Mouse (Mus musculus): ENCODE data around the gene Aaed1. TPM values are rescaled to one million over a fixed set of nuclear protein-coding genes. Genes with fewer than 3 reads are reported as not detected.

Gene Aaed1
- 64.6 and 69.6 TPM in 2 replicates for total RNA-seq (2017)

- ATAC-seq (ENCODE audit: extremely low read depth, insufficient number of reproducible peaks, low FRiP score, poor library complexity, severe bottlenecking), result peak; percentile 81
Measured at GRCm38 (mm10) chr13:64312024-64312915, at the start of gene Aaed1. Gene Aaed1 (minus strand): TSS chr13:64312710.

DNA sequence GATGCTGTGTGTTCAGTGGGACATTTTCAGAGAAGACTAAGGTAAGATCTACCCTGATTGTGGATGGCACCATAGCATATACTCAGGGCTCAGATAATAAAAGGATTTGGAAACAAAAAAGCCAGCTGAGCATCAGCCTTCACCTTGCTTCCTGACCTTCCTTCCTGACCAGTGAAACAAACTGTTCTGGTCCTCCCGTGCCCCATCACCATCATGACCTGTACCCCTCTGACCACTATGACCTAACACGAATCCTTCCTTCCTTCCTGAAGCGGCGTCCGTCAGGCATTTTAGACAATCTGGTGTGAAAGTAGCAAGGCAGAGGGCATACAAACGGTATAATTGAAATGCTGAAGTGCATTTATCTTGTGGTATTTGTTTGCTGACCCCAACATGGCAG, 49.6 kb upstream of the Aaed1 start:
- ATAC-seq (ENCODE audit: extremely low read depth, insufficient number of reproducible peaks, low FRiP score, poor library complexity, severe bottlenecking), result no peak

GRCm38 (mm10) chr13:64361020-64361419, 48.5 kb upstream of the Aaed1 start:
- no peak for ATAC-seq (ENCODE audit: extremely low read depth, insufficient number of reproducible peaks, low FRiP score, poor library complexity, severe bottlenecking)

DNA sequence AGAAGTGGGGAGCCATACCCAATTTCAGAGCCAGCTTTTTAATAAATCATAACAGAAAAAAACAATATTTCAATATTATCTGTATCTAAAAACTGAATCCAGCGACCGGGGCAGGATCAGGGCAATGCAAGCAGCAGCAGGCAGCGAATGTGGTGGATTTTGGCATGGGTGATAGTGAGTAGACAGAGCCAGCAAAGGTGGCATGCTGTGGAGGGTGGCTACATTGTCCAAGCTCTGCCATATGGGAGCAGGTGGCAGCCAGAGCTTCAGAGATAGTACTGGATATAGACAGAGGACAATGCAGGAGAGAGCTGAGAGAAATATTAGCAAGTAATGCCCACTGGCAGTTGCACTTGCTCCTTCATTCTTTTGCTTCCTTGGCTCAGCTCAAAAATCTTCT, 47.2 kb upstream of the Aaed1 start:
- no peak for ATAC-seq (ENCODE audit: extremely low read depth, insufficient number of reproducible peaks, low FRiP score, poor library complexity, severe bottlenecking)

- no peak for ATAC-seq (ENCODE audit: extremely low read depth, insufficient number of reproducible peaks, low FRiP score, poor library complexity, severe bottlenecking)
Measured at GRCm38 (mm10) chr13:64358476-64358875, 46.0 kb upstream of the Aaed1 start.

DNA sequence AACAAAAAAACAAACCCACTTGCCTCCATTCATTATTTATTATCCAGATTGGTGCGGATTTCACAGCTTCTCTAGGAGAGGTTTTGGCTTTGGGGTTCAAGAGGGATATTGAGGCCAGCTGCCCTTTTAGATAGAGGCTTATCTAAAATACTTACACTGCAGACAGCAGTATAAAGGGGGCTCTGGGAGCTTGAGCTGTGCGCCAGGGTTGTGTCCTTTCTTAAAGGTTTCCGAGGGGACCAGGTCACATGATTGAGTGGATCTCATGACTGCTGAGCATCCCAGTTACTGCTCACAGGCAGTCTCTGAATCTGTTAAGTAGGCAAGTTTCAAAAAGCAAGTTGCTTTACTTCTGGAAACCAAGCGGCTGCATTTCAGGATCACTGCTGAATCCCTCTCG, 44.9 kb upstream of the Aaed1 start:
- ATAC-seq (ENCODE audit: extremely low read depth, insufficient number of reproducible peaks, low FRiP score, poor library complexity, severe bottlenecking), result no peak

- ATAC-seq (ENCODE audit: extremely low read depth, insufficient number of reproducible peaks, low FRiP score, poor library complexity, severe bottlenecking), result no peak
Measured at GRCm38 (mm10) chr13:64349474-64349873, 37.0 kb upstream of the Aaed1 start.

- ATAC-seq (ENCODE audit: extremely low read depth, insufficient number of reproducible peaks, low FRiP score, poor library complexity, severe bottlenecking), result no peak
Measured at GRCm38 (mm10) chr13:64344082-64344501, 31.6 kb upstream of the Aaed1 start.

DNA sequence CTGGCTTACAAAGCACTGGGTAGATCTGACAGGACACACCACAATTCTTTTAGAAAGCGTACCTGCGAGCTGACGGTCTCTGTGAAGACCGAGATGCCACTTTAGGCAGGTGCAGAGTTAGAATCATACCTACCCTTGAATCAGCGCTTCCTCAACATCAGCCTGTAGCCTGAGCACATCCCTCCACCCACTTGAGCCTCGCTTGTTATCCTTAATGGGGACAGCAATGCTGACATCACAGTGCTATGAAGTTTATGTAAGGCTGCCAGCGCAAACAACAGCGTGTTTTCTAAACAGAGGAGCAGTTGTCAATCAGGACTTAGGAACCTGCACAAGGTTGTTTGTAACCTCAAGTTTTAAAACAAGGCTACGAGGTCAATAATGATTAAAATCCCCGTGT, 31.1 kb upstream of the Aaed1 start:
- no peak for ATAC-seq (ENCODE audit: extremely low read depth, insufficient number of reproducible peaks, low FRiP score, poor library complexity, severe bottlenecking)

- no peak for ATAC-seq (ENCODE audit: extremely low read depth, insufficient number of reproducible peaks, low FRiP score, poor library complexity, severe bottlenecking)
Measured at GRCm38 (mm10) chr13:64335546-64336132, 23.1 kb upstream of the Aaed1 start.

GRCm38 (mm10) chr13:64333102-64333501, 20.6 kb upstream of the Aaed1 start:
- no peak for ATAC-seq (ENCODE audit: extremely low read depth, insufficient number of reproducible peaks, low FRiP score, poor library complexity, severe bottlenecking)

- ATAC-seq (ENCODE audit: extremely low read depth, insufficient number of reproducible peaks, low FRiP score, poor library complexity, severe bottlenecking), result no peak
Measured at GRCm38 (mm10) chr13:64332321-64332720, 19.8 kb upstream of the Aaed1 start.

DNA sequence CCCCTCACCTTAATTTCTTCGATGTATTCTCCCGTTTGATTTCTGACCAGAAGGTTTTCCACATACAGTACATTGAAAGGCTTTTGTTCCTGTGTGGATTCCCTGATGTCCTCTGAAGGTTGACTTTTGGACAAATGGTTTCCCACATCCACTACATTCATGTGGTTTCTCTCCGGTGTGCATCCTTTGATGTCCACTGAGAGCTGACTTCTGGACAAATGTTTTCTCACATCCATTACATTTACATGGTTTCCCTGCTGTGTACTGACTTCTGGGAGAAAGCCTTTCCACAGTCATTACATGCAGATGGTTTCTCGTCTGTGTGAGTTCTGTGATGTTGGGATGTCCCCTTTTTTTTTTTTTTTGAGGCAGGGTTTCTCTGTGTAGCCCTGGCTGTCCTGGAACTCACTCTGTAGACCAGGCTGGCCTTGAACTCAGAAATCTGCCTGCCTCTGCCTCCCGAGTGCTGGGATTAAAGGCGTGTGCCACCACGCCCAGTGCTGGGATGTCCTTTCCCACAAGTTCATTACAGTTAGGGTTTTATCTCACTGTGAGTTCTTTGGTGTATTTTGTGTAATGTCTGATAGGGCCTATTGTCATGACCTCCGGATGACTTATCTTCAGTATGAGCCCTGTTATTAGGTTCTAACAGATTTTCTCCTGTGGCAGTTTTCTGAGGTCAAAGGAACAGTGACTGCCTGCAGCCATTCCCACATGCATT, 10.2 kb upstream of the Aaed1 start:
- ATAC-seq (ENCODE audit: extremely low read depth, insufficient number of reproducible peaks, low FRiP score, poor library complexity, severe bottlenecking), result no peak

GRCm38 (mm10) chr13:64320334-64320733, 7.8 kb upstream of the Aaed1 start:
- no peak for ATAC-seq (ENCODE audit: extremely low read depth, insufficient number of reproducible peaks, low FRiP score, poor library complexity, severe bottlenecking)

DNA sequence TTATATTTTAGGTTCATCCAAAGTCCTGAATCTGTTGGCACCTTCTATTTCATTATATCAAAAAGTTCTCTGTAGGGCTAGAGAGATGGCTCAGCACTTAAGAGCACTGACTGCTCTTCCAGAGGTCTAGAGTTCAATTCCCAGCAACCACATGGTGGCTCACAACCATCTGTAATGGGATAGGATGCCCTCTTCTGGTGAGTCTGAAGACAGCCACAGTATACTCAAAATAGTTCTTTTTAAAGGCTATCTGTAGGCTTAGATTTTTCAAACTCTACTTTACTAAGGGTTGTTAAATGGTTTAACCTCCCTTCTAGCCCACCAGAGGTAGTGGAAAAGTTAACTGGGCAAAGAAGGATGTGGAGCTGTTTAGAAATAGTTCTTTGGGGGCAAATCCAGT, 7.3 kb upstream of the Aaed1 start:
- ATAC-seq (ENCODE audit: extremely low read depth, insufficient number of reproducible peaks, low FRiP score, poor library complexity, severe bottlenecking), result no peak

GRCm38 (mm10) chr13:64318355-64318754, 5.8 kb upstream of the Aaed1 start:
- ATAC-seq (ENCODE audit: extremely low read depth, insufficient number of reproducible peaks, low FRiP score, poor library complexity, severe bottlenecking), result no peak

DNA sequence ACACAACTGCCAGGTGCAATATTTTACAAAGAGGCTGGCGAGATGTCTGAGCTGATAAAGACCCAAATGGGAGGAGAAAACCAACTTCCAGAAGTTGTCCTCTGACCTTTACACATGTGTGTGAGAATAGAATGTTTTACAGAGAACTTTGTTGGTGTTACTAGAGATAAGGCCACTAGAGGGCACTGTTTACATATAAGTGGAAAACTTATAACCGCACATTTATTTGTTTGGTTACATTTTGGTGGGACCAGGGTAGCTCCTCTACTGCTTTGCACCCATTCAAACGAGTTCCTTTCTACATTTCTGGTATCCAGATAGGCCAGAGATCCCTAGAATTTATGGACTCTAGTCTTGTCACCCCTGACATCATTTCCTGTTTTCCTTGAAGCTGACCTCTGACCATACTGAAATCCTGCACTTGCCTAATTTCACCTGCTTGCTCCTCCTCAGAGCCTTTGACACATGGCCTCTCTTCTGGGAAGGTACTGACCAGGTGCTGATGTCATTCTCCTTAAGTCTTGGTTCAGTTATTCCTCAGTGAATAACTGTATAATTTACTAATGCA, 3.1 kb upstream of the Aaed1 start:
- ATAC-seq (ENCODE audit: extremely low read depth, insufficient number of reproducible peaks, low FRiP score, poor library complexity, severe bottlenecking), result peak; percentile 40; the same call in 1 of the 2 replicates

- ATAC-seq (ENCODE audit: extremely low read depth, insufficient number of reproducible peaks, low FRiP score, poor library complexity, severe bottlenecking), result no peak
Measured at GRCm38 (mm10) chr13:64314041-64314440, 1.5 kb upstream of the Aaed1 start.

- ATAC-seq (ENCODE audit: extremely low read depth, insufficient number of reproducible peaks, low FRiP score, poor library complexity, severe bottlenecking), result no peak
Measured at GRCm38 (mm10) chr13:64312916-64313289, 393 bp upstream of the Aaed1 start.

GRCm38 (mm10) chr13:64311266-64311665, 1.2 kb downstream of the Aaed1 start:
- ATAC-seq (ENCODE audit: extremely low read depth, insufficient number of reproducible peaks, low FRiP score, poor library complexity, severe bottlenecking), result no peak

Measured in neutrophil, adult 5-6 weeks (primary cell).